Mouse (Mus musculus) heart, embryonic 12.5 days (tissue): ENCODE measurements around the gene Peli2. TPM values are rescaled to one million over a fixed set of nuclear protein-coding genes. Genes with fewer than 3 reads are reported as not detected.

Experiments
- ATAC-seq: fragments of 200-750 bp; cut with Nextera tagmentation; 2 replicates; pipeline ENCODE4 v1.8.0; 2017; ENCODE audit warnings: moderate TSS enrichment, moderate library complexity; ENCODE audit not compliant: insufficient number of reproducible peaks, low FRiP score
- H3K27ac ChIP-seq: fragments of 300-500 bp; sonication (generic); 2 replicates; pipeline ENCODE4 v1.5.1; 2016; ENCODE audit warnings: mild to moderate bottlenecking, moderate library complexity; ENCODE audit not compliant: poor library complexity, severe bottlenecking
- H3K27me3 ChIP-seq: fragments of 300-500 bp; sonication (generic); replicated peaks from 2 replicates; pipeline ENCODE4 v1.6.1; 2016; ENCODE audit warnings: mild to moderate bottlenecking, moderate library complexity
- H3K36me3 ChIP-seq: fragments of 300-500 bp; sonication (generic); 2 replicates; pipeline ENCODE4 v1.6.1; 2016; ENCODE audit warnings: mild to moderate bottlenecking, moderate library complexity
- H3K4me1 ChIP-seq: fragments of 300-500 bp; sonication (generic); replicated peaks from 2 replicates; pipeline ENCODE4 v1.6.1; 2016; ENCODE audit warnings: mild to moderate bottlenecking
- H3K4me2 ChIP-seq: fragments of 300-500 bp; sonication (generic); 2 replicates; pipeline ENCODE4 v1.6.1; 2016; ENCODE audit warnings: mild to moderate bottlenecking, moderate library complexity
- H3K4me3 ChIP-seq: fragments of 300-500 bp; sonication (generic); 2 replicates; pipeline ENCODE4 v1.5.1; 2016; ENCODE audit warnings: mild to moderate bottlenecking
- H3K9ac ChIP-seq: fragments of 300-500 bp; sonication (generic); 2 replicates; pipeline ENCODE4 v1.6.1; 2016; ENCODE audit warnings: mild to moderate bottlenecking, moderate library complexity
- H3K9me3 ChIP-seq: fragments of 300-500 bp; sonication (generic); replicated peaks from 2 replicates; pipeline ENCODE4 v1.6.1; 2016; ENCODE audit warnings: mild to moderate bottlenecking, moderate library complexity
- WGBS: fragments of 180-500 bp; shearing (Covaris S2); methylation state at CpG from one replicate; pipeline ENCODE4 v1.1.7; 2016; 5-methylcytosine and 5-hydroxymethylcytosine counted together
- polyA plus RNA-seq: library from polyadenylated mRNA; unstranded; fragments of >200 nt; fragmentation: Nextera tagmentation; extraction: Ambion mirVana; gene quantifications from 2 replicates; pipeline ENCODE4 v1.2.1, GENCODE M21; 2016

The Peli2 gene
- polyA plus RNA-seq, 1 experiment from 2014 or later, result 4.3 TPM

DNA sequence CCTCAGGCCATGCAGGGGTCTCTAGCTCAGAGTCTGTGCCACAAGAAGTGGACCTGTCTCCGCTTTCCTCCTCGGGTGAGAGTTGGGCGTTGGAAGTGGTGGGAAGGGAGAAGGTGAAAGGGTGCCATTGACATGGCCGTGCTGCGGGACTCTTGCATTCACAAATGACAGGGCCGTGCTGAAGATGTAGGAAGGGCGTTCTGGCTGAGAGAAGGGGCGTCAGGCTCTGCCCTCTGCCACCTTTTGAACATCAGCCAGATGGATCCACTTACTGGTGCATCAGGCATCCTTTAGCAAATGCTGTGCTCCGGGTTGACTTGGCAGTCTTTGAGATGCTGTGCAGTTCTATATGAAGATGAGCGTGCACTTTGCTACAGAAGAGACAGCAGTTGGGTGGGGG, 84.4 kb downstream of the Peli2 start:
- Histone ChIP-seq H3K4me2 (no peak overlapping the region), H3K4me1 (peaks cover 41% of the 10 kb centered on the region)
- WGBS, result 78% methylated on average over 10 of the region's 10 CpGs

GRCm38 (mm10) chr14:48205635-48206034, 85.0 kb downstream of the Peli2 start:
- Histone ChIP-seq H3K27me3 (peaks cover 13% of the 10 kb centered on the region), H3K9ac (no peak overlapping the region), H3K4me3 (no peak overlapping the region), H3K4me2 (no peak overlapping the region), H3K27ac (no peak overlapping the region), H3K36me3 (no peaks in the 10 kb centered on the region), H3K9me3 (no peaks in the 10 kb centered on the region), H3K4me1 (peaks cover 36% of the 10 kb centered on the region)
- ATAC-seq, result no peak
- WGBS, result 63% methylated on average over 11 of the region's 11 CpGs

More for the DNA sequence above, 84.4 kb downstream of the Peli2 start:
- peaks cover 12% of the 10 kb centered on the region; the same call in 1 of the 2 replicates for H3K27me3 ChIP-seq
- H3K27ac ChIP-seq, result no peak overlapping the region
- no peak for ATAC-seq
- H3K36me3 ChIP-seq, result no peaks in the 10 kb centered on the region
- no peak overlapping the region for H3K9ac ChIP-seq
- no peaks in the 10 kb centered on the region for H3K9me3 ChIP-seq
- no peak overlapping the region for H3K4me3 ChIP-seq

DNA sequence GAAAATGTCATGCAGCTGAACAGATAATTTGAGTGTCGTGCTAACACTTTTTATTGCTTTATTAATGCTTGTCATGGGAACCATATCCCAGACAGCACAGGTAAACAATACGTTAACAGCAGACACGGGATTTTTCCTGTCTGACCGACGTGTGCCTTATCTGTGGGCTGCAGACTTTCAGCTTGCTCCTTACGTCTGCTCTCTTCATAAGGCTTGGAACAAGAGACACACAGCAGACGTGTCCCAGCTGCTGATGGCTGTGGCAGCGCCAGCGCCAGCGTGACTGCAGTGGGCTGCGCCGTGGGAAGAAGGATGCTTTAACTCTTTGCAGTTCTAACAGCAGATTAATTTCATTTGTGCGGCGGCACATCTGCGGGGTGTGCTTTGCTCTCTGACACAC, 86.5 kb downstream of the Peli2 start:
- 11% methylated on average over 15 of the region's 15 CpGs for WGBS
- Histone ChIP-seq H3K27me3 (peaks cover 11% of the 10 kb centered on the region), H3K36me3 (no peaks in the 10 kb centered on the region), H3K27ac (peak overlapping the region; percentile 44; the same call in 1 of the 2 replicates), H3K4me1 (peaks cover 23% of the 10 kb centered on the region), H3K4me2 (peak overlapping the region; percentile 33), H3K4me3 (no peak overlapping the region), H3K9me3 (no peaks in the 10 kb centered on the region), H3K9ac (no peak overlapping the region)
- ATAC-seq, result no peak; the same call in 1 of the 2 replicates

DNA sequence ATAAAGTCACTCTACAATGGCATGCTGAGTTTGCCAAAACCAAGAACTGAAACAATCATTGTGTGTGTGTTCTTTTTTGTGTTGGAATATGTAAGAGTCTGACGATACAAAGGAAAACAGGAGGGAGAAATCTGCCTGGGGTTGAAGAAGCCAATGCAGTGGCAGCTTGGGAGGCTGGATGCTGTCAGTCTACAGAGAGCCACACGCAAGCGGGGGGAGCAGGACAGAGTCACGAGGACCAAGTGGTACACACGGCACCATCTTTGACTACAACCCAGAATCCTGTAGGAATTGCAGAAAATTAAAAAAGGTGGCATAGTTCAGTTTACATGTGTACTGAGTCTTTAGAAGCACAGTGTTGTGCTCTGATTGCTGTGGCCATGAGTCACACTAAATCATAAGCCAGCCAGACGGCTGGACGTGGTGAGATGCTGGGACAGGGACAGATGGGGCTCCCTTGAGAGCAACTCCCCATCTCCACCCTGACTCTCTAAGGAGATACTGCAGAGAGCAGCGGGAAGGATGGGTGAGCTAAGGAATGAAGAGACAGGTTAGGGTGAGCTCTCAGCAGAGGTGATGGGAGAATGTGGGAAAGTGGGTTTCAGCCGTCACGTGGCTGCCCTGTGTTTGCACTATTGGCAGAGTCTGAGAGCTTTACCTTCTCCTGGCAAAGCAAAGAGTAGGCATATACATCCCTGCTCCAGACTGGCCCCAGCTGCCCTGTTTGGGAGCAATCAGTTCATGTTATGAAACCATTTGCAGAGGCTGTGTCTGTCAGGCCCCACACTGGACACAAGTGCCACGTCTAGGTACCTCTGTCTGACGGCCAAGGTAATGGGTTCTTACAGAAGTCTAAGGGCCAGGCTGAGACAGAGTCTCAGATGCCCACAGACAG, 87.4 kb downstream of the Peli2 start:
- Histone ChIP-seq H3K27me3 (peaks cover 13% of the 10 kb centered on the region), H3K4me2 (no peak overlapping the region), H3K4me1 (peaks cover 17% of the 10 kb centered on the region), H3K27ac (no peak overlapping the region), H3K9me3 (no peaks in the 10 kb centered on the region), H3K36me3 (no peaks in the 10 kb centered on the region), H3K9ac (no peak overlapping the region), H3K4me3 (no peak overlapping the region)
- no peak for ATAC-seq
- 63% methylated on average over 12 of the region's 12 CpGs for WGBS

- ATAC-seq, result no peak
- H3K9ac ChIP-seq, result no peak overlapping the region
- no peaks in the 10 kb centered on the region for H3K9me3 ChIP-seq
- WGBS, result 89% methylated on average over 5 of the region's 5 CpGs
- no peak overlapping the region for H3K4me2 ChIP-seq
- no peak overlapping the region for H3K4me3 ChIP-seq
- no peak overlapping the region for H3K27ac ChIP-seq
- peaks cover 13% of the 10 kb centered on the region for H3K27me3 ChIP-seq
- no peaks in the 10 kb centered on the region for H3K36me3 ChIP-seq
- peaks cover 17% of the 10 kb centered on the region for H3K4me1 ChIP-seq
Observed at GRCm38 (mm10) chr14:48209436-48209835, 88.8 kb downstream of the Peli2 start.

DNA sequence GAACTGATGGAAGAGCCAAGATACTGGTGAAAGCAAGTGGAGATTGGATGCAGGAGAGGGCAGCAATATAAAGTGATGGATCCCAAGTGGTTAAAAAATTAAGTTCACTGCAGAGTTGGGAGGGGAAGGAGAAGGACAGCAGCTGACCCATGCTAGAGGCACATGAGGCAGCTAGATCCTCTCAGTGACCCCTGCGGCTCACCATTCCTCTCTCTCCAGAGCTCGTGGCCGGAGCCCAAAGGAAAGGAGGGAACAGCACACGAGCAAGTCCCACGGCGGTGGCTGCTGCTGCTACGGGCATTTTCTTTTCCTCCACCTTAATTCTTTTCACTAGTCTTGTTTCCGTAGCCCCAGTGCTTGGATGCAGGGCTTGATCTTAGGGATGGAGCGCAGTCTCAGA, 89.5 kb downstream of the Peli2 start:
- WGBS, result 81% methylated on average over 9 of the region's 9 CpGs
- no peak for ATAC-seq
- no peak overlapping the region for H3K9ac ChIP-seq

GRCm38 (mm10) chr14:48211526-48211925, 90.9 kb downstream of the Peli2 start:
- Histone ChIP-seq H3K4me1 (peaks cover 12% of the 10 kb centered on the region), H3K36me3 (no peaks in the 10 kb centered on the region), H3K27ac (no peak overlapping the region), H3K27me3 (peaks cover 9% of the 10 kb centered on the region; the same call in 1 of the 2 replicates), H3K9ac (no peak overlapping the region), H3K9me3 (no peaks in the 10 kb centered on the region), H3K4me3 (no peak overlapping the region), H3K4me2 (no peak overlapping the region)
- 76% methylated on average over 8 of the region's 8 CpGs for WGBS
- no peak for ATAC-seq

More for the DNA sequence above, 89.5 kb downstream of the Peli2 start:
- no peaks in the 10 kb centered on the region for H3K36me3 ChIP-seq
- no peaks in the 10 kb centered on the region for H3K9me3 ChIP-seq
- H3K4me3 ChIP-seq, result no peak overlapping the region
- no peak overlapping the region for H3K27ac ChIP-seq
- H3K4me1 ChIP-seq, result peaks cover 17% of the 10 kb centered on the region
- peaks cover 10% of the 10 kb centered on the region for H3K27me3 ChIP-seq
- no peak overlapping the region for H3K4me2 ChIP-seq

GRCm38 (mm10) chr14:48212839-48213238, 92.2 kb downstream of the Peli2 start:
- no peak for ATAC-seq
- Histone ChIP-seq H3K9ac (no peak overlapping the region), H3K4me2 (no peak overlapping the region), H3K9me3 (no peaks in the 10 kb centered on the region), H3K27me3 (peaks cover 9% of the 10 kb centered on the region; the same call in 1 of the 2 replicates), H3K4me1 (peaks cover 5% of the 10 kb centered on the region; the same call in 1 of the 2 replicates), H3K27ac (no peak overlapping the region), H3K36me3 (no peaks in the 10 kb centered on the region), H3K4me3 (no peak overlapping the region)
- WGBS, result 92% methylated on average over 11 of the region's 11 CpGs

- ATAC-seq, result no peak
- Histone ChIP-seq H3K4me3 (no peak overlapping the region), H3K9me3 (no peaks in the 10 kb centered on the region), H3K4me1 (no peaks in the 10 kb centered on the region), H3K9ac (no peak overlapping the region), H3K27ac (no peak overlapping the region), H3K4me2 (no peak overlapping the region), H3K27me3 (peaks cover 9% of the 10 kb centered on the region; the same call in 1 of the 2 replicates), H3K36me3 (no peaks in the 10 kb centered on the region)
- WGBS, result 87% methylated on average over 15 of the region's 15 CpGs
Observed at GRCm38 (mm10) chr14:48213593-48213992, 93.0 kb downstream of the Peli2 start.

DNA sequence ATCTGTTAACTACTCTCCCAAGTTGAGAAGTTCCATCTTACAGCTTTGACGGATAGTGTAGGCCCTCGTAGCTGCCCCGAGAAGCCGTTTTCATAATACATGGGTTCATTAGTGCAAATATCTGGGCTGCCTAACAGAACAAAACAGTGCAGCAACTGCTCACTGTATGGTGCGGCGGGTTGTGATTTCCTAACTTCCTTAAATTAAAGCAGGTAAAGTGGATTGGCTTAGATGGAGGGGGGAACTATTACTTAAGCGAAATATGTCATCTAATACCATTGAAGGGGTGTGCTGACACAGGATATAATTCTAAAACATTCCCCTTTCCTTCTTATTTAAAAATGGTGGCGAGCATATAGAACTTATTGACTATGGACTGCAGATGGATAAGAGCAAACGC, 101.4 kb downstream of the Peli2 start:
- 87% methylated on average over 9 of the region's 9 CpGs for WGBS
- Histone ChIP-seq H3K4me1 (peaks cover 10% of the 10 kb centered on the region), H3K9me3 (no peaks in the 10 kb centered on the region), H3K4me2 (no peak overlapping the region), H3K27ac (no peak overlapping the region), H3K36me3 (no peaks in the 10 kb centered on the region), H3K9ac (no peak overlapping the region), H3K27me3 (no peaks in the 10 kb centered on the region; the same call in 1 of the 2 replicates), H3K4me3 (no peak overlapping the region)
- no peak for ATAC-seq

GRCm38 (mm10) chr14:48222684-48223083, 102.1 kb downstream of the Peli2 start:
- Histone ChIP-seq H3K9ac (no peak overlapping the region), H3K4me2 (no peak overlapping the region), H3K9me3 (no peaks in the 10 kb centered on the region), H3K4me3 (no peak overlapping the region), H3K4me1 (peaks cover 10% of the 10 kb centered on the region), H3K27me3 (no peaks in the 10 kb centered on the region; the same call in 1 of the 2 replicates), H3K27ac (no peak overlapping the region), H3K36me3 (no peaks in the 10 kb centered on the region)
- no peak for ATAC-seq
- WGBS, result 81% methylated on average over 9 of the region's 9 CpGs
